Mouse (Mus musculus): ENCODE measurements around the gene Lce1j.
"Not testable (repeated sequence)": the region's sequence is repeated elsewhere in the genome, so short reads cannot be mapped to it uniquely, and the experiment has no call there.

The Lce1j gene

GRCm38 (mm10) chr3:92790414-92790813, at the start of gene Lce1j:
Gene Lce1j (minus strand): TSS chr3:92790514.
- no peak for DNase-seq (ENCODE audit: low read depth, low spot score)

DNA sequence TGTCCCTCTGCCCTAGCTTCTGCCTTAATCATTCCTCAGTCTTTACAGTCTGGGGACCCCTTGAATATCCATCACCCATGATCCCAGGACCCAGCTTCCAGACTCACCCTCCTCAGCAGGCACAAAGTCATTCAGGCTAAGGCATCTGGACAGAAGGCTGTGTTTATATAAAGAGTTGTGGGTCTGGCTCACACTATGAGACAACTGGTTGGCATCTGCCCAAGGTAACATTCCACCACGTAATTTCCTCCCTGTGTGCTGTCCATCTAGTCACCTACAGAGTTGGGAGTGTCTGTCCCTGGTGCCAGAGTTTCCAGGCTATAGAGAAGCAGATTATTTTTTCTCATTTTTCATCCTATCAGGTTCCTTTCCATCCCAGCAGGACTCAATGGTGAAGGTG, 36.8 kb upstream of the Lce1j start, which contains the start of gene Kprp:
TSS of gene Kprp (minus strand) at position 140 of the 400 bp plus-strand sequence.
- DNase-seq (ENCODE audit: low read depth, low spot score): no peak

DNA sequence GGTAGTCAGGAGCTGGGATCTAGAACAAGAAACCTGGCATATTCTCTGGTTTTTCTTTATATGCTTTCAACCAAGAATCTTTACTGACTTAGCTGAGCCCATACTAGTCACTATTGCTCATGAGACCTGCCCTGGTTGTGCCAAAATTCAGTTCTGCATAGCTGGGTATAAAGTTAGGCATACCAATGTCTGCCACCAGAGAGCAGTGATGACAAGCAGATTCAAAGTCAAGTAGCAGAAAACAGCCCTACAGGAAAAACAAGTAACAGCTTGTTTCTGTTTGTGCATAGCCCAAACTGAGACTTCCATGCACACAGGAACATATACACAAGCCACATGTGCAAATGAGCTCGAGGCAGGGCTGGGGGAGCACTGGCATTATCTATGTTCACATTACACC, 35.5 kb upstream of the Lce1j start:
- DNase-seq (ENCODE audit: low read depth, low spot score): no peak

DNA sequence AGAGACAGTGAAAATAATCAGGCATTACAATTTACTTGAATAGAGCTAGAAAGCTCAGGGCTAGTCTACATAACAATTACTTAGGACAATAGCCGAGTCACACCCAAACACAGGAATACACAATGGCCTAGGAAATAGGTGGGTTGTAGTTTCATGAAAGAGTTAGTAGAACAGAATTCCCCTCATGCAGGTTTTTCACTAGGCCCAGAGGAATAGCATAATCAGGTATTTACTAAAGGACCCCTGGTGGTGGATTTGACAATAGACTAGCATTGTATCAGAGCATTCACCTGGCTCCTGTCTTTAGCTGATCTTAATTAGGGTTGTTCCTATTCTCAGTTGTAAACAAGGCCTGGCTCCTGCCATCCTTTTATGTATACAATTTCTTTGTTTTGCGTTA, 25.7 kb upstream of the Lce1j start:
- not testable (repeated sequence) for DNase-seq (ENCODE audit: low read depth, low spot score)

GRCm38 (mm10) chr3:92815581-92815980, 25.3 kb upstream of the Lce1j start:
- no peak for DNase-seq (ENCODE audit: low read depth, low spot score)

DNA sequence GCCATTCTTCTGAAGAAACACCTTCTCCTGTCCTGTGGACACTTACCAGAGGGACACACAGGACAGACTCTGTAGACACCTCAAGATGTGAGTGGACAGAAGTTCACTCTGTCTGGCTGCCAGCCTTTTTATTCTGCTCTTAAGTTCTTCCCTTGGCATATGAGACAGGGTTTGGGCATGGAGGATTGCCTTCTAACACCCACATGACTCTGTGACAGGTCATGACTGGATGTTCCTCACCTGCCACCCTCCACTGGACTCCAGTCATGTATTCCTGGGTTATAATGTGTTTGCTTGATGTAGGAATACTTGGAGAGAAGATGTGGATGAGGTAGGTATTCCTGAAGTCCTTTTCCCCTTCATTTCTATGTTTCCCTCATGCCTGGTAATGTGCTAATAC, 17.5 kb upstream of the Lce1j start, which contains the start of gene Lce1k:
TSS of gene Lce1k (minus strand) at position 101 of the 400 bp plus-strand sequence.
- DNase-seq (ENCODE audit: low read depth, low spot score): no peak

DNA sequence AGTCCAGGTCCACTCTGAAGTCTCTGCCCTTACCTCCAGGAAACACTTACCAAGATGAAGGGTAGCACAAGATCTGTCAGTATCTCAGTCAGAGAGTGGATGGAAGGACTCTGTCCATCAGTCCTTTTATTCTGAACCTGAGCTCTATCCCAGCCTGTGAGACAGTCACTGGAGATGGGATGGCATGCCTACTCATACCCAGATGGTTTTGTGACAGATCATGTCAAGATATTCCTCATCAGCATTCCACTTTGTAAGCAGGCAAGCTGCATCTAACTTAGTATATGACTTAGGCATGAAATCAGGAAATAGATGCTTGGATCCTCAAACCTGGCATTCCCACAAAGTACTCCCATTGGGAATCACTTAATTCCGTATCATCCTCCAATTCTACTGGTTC, 11.5 kb downstream of the Lce1j start, which contains the start of gene Lce1i:
TSS of gene Lce1i (minus strand) at position 101 of the 400 bp plus-strand sequence.
- DNase-seq (ENCODE audit: low read depth, low spot score): no peak

DNA sequence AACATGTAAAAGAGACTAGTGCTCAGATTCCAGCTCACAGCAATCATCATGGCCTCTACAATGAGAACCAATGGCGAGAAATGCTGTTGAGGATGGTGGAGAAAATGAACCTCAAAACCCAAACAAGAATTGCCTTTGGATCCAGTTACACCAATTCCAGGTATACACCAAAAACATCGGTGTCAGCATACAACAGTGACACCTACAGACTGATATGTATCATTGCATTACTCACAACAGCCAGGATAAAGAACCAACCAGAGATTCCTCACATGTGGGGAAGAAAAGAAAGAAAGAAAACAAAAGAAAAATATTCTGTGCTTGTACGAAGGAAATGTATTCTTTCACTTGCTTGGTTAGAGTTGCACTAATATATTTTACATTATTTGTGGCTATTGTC, 18.7 kb downstream of the Lce1j start:
- DNase-seq (ENCODE audit: low read depth, low spot score): no peak

- DNase-seq (ENCODE audit: low read depth, low spot score): no peak
Measured at GRCm38 (mm10) chr3:92764965-92765364, 25.3 kb downstream of the Lce1j start, which contains the start of gene Lce1h. Gene Lce1h (minus strand): TSS chr3:92765065.

DNA sequence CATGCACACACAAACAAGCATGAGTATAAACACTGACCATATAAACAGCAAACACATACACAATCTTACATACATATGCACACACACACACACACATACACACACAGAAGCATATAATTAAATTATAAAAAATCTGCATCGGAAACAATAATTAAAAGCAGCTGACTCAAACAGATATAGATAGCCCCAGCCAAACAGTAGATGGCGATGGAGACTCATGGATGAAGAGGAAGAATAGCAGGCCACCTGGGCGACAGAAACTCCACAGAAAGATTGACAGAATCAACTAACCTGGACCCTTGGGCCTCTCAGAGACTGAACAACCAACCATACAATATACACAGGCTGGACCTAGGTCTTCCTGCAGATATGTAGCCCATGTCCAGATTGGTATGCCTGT, 37.1 kb downstream of the Lce1j start:
- DNase-seq (ENCODE audit: low read depth, low spot score): no peak

- DNase-seq (ENCODE audit: low read depth, low spot score): no peak
Measured at GRCm38 (mm10) chr3:92752238-92752637, 38.1 kb downstream of the Lce1j start, which contains the start of gene Lce1g. Gene Lce1g (minus strand): TSS chr3:92752338.

DNA sequence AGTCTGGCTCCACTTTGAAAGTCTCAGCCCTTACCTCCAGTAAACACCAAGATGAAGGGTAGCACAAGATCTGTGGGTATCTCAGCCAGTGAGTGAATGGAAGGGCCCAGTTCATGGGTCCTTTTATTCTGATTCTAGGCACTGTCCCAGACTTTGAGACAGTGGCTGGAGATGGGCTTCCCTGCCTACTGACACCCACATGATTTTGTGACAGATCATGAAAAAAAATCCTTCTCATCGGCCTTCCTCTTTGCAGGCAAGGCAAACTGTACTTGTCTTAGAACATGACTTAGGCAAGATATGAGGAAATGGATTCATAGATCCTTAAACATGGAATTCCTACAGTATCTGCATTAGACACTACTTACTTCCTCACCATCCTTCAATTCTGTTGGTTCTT, 51.3 kb downstream of the Lce1j start, which contains the start of gene Gm38119:
TSS of gene Gm38119 (minus strand) at position 101 of the 400 bp plus-strand sequence.
- no peak for DNase-seq (ENCODE audit: low read depth, low spot score)

All from retina, adult 2 months (tissue).